Mouse (Mus musculus): ENCODE measurements at regions not wholly inside any gene's neighbourhood (a gene's known extent, or its start where the extent isn't known, plus 50 kb on each side); places are given as distances from the start of the nearest gene placed in this dataset.
A peak's percentile ranks its signal among the peaks of the same experiment; 100 is the strongest.

DNA sequence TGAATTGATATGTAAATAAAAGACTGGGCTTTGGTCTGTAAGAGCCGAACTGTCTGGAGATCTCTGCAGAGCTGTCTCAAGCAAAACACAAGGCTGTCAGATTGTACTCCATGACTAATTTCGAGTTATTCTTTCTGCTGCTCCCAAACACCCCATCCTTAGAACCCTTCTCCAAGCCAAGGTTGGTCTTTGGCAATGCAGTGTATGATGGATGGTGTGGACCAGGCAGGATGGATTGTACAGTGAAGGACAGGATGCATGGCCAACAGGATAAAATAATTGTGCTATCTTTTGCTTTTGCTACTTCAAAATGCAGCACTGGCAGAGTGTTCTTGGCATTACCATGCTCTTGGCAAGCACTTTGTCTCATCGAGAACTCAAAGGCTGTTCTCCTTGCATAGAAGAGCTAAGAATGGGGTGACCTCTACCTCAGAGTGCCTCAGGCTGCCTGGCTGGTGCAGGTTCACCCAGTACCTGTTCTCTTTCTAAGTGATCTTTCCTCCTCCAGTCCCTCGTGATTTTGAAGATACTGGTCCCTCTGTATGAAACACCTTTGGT lies 88.4 kb upstream of the Cpeb4 start:
- no peak for DNase-seq (ENCODE audit: low spot score)

GRCm38 (mm10) chr11:31784332-31784901 lies 87.6 kb upstream of the Cpeb4 start:
- DNase-seq (ENCODE audit: low spot score): no peak

DNA sequence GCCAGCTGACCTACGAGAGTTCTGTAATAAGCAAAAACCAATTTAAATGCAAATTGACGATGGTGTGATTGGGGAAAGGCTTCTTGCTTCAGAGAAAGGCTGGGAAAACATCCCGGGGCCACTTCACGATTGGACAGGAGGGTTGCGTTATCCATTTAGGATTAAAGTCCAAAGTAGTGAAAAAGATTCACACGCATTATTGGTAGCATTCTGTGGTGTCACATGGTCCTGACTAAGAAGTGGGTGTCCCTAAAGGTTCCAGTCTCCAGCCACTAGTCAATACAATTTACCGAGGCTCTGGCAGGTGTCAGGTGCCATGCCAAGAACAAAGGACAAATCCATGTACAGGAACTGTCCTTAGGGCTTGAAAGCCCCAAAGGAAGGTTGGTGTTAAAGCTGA lies 86.9 kb upstream of the Cpeb4 start:
- no peak for DNase-seq (ENCODE audit: low spot score)

GRCm38 (mm10) chr11:31787376-31787775 lies 84.6 kb upstream of the Cpeb4 start:
- no peak for DNase-seq (ENCODE audit: low spot score)

DNA sequence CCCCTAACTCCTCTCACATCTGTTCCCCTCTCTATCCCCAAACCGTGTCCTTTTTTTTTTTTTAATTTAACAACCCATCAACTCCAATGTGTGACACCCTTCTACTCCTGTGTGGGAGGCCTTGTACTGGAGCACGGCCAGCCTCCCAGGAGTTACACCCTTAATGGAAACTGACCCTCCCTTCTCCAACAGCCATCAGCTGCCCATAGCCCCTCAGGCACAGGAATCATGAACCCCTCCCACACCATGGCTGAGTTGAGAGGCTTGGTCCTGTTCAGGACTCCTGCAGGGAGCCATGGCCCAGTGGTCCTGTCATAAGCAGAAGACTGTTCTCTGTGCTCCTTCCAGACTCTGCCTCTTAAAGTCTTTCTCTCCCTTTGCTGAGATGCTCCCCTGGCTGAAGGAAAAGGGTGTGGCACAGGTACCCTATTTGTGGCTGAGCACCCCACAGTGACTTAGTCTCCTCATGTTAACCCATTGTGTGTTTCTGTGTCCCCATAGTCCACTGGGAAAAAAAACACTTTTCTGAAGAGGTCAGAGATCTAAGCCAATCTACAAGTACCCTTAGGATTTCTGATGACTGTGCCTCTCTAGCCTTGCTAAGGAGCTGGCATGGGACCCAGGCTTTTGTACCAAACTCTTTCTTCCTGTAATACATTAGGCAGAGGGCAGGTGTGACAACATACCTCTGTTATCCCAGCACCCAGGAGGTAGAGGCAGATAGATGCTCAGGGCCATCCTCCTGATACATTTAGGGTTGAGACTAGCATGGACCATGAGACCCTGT lies 83.9 kb upstream of the Cpeb4 start:
- DNase-seq (ENCODE audit: low spot score): no peak

DNA sequence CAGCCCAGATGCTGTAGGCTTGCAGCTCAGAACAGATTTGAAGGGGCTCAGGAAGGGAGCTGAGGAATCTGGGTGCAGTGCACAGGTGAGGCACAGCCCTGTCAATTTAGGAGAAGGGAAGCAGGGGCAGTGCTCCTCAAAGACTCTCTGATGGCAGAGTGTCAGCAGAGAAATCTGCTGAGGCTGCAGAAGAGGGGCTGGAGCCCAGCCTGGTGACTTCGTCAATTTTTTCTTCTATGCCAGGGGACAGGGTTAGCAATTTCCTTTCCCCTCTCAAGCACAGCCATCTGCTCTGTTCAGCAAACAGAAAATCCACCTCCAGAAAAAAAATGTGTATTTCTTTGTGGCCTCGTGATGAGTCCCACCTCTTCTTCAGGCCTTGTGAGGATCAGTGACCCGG lies 82.0 kb upstream of the Cpeb4 start:
- DNase-seq (ENCODE audit: low spot score): no peak

DNA sequence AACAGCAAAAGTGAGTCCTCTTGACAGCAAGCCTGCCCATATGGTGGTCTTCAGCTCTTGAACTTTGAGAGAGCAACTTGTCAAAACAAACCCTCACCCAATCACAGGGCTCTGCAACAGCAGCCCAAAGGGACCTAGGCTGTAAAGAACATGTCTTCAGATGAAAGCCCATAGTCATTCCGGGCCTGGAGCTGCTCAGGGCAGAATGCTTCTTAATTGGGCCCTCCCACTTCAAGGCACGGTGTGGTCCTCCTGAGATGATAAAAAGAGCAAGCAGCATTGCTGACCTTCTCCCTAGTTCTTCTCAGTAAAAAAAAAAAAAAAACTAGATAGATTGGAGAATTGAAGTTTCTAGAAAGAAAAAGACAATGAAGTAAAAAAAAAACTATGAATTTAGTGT lies 80.7 kb upstream of the Cpeb4 start:
- no peak for DNase-seq (ENCODE audit: low spot score)

- DNase-seq (ENCODE audit: low spot score): no peak
Measured at GRCm38 (mm10) chr11:31795084-31795483, 76.9 kb upstream of the Cpeb4 start.

GRCm38 (mm10) chr11:31796245-31796644 lies 75.8 kb upstream of the Cpeb4 start:
- peak; percentile 92 for DNase-seq (ENCODE audit: low spot score)

- no peak for DNase-seq (ENCODE audit: low spot score)
Measured at GRCm38 (mm10) chr11:31801575-31801974, 70.4 kb upstream of the Cpeb4 start.

GRCm38 (mm10) chr11:31803319-31803891 lies 68.6 kb upstream of the Cpeb4 start:
- peak; percentile 71 for DNase-seq (ENCODE audit: low spot score)

GRCm38 (mm10) chr11:31804518-31804917 lies 67.5 kb upstream of the Cpeb4 start:
- no peak for DNase-seq (ENCODE audit: low spot score)

- DNase-seq (ENCODE audit: low spot score): peak; percentile 45
Measured at GRCm38 (mm10) chr11:31807461-31808215, 64.4 kb upstream of the Cpeb4 start.

- DNase-seq (ENCODE audit: low spot score): no peak
Measured at GRCm38 (mm10) chr11:31808216-31808838, 63.7 kb upstream of the Cpeb4 start.

DNA sequence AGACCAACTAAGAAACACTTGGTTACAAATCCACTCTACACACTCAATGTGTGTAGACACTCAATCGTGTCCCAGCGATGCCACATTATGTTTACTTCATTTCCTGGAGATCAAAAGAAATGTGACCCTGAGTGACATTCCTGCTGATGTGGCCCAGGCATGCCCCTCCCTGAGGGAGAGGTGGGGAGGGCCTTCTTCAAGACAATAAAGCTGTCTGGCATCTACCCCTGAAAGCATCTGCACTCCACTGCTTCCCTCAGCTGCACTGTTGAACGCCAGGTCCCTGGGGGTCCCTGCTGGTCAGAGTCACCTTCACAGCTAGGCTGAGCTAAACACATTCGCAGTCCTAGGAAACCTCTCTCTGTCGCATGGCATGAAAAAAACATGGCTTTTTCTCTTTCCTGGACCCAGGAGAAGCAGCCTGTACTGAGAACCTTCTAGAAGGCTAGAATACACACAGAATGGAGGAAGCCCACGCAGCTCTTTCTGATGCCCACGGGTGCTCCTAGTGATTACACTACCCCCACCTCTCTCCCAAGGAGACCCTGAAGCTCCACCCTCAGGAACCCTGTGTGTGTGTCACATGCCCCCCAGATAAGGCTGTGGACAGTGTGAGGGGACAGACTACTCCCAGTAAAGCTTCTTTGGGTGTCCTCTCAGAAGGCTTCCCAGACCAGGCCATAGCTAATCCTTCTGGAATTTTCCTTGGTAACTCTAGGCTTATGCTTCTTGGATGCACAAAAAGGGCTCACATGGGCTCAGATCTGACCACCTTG lies 61.8 kb upstream of the Cpeb4 start:
- DNase-seq (ENCODE audit: low spot score): no peak

GRCm38 (mm10) chr11:31812215-31812614 lies 59.8 kb upstream of the Cpeb4 start:
- no peak for DNase-seq (ENCODE audit: low spot score)

DNA sequence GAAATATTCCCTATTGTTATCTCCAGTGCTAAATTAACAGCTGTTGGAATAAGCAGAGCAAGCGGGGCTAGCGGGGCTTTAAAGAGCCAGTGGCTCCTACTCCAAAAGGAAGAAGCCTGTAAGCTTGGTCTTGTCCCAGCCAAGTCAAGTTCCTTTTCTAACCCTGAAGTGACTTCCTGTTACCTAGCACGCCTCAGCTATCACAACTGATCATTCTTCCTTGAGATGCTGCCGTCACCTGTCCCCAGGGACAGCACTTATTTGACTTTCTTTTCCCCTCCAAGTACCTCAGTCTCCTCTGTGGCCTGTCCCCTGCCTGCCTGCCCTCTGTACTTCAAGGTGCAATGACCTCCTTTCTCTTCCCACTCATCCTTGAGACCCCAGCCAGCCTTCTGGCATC lies 57.4 kb upstream of the Cpeb4 start:
- DNase-seq (ENCODE audit: low spot score): no peak

DNA sequence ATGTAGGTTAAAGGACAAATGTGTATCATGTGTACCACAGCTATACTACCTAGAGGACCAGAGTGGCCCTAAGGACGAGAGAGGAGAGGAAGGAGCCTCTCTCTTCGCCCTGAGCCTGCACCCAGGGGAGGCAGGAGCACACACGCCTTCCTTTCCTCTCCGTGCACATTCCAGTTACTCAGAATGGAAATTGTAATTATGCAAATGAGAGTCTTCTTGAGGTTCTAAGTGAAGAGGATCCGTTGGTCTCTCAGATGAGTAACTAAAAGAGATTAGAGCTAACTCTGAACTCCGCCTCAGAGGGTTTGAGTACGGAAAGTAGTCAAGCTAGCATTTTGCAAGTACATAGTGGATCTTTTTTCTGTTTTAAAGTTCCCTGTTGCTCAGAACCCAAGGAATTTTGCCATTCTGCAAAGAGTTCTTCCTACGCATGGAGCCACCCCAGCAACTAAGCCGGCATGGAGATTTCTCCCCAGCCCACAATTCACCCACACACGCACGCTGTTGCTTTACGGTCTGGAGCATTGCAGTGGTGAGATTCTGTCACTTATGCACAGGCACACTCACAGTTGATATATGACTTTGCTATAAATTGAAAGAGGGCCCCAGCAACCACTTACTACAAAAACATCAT lies 56.0 kb upstream of the Cpeb4 start:
- DNase-seq (ENCODE audit: low spot score): no peak

DNA sequence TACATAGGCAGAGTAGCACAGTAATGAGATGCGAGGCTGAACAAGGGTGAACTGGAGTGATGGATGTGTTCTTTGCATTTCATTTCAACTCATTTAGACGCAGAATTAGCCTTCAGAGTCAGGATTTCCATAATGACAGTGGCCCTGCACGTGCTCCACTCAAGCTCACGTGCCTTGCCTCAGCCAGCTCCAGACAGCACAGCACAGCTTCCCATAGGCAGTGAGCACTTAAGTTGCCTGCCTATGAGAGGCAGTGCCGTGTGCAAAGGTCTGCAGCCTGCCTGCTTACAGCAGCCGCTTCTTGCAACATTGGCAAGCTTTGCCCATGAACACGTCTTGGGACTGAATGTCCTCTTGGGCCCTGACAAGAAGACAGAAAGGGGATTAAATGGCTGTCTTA lies 54.0 kb upstream of the Cpeb4 start:
- DNase-seq (ENCODE audit: low spot score): no peak

DNA sequence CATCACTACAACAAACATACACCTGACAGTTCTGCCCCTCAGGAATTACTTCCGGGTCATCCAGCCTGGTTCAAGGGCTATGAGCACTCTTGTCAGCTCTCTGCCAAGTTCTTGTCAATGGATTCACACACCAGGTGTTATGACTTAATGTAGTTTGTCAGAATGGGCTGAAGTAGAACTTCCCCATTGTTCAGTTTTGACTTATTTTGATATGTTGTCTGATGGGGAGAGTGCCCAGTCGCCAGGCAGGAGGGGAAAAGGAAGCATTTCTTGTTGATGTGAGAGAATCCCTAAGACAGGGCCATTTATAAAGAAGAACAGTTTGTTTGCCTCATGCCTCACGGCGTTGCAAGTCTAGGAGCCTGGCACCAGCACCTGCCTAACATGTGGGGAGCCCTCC lies 52.0 kb upstream of the Cpeb4 start:
- DNase-seq (ENCODE audit: low spot score): no peak
